Mouse (Mus musculus): Measurements from ENCODE around the gene Gm49380. TPM values are rescaled to one million over a fixed set of nuclear protein-coding genes. Genes with fewer than 3 reads are reported as not detected.

Gene Gm49380
- total and polyA plus RNA-seq, 3 experiments: 0.21 to 0.23 TPM; not detected in 1

DNA sequence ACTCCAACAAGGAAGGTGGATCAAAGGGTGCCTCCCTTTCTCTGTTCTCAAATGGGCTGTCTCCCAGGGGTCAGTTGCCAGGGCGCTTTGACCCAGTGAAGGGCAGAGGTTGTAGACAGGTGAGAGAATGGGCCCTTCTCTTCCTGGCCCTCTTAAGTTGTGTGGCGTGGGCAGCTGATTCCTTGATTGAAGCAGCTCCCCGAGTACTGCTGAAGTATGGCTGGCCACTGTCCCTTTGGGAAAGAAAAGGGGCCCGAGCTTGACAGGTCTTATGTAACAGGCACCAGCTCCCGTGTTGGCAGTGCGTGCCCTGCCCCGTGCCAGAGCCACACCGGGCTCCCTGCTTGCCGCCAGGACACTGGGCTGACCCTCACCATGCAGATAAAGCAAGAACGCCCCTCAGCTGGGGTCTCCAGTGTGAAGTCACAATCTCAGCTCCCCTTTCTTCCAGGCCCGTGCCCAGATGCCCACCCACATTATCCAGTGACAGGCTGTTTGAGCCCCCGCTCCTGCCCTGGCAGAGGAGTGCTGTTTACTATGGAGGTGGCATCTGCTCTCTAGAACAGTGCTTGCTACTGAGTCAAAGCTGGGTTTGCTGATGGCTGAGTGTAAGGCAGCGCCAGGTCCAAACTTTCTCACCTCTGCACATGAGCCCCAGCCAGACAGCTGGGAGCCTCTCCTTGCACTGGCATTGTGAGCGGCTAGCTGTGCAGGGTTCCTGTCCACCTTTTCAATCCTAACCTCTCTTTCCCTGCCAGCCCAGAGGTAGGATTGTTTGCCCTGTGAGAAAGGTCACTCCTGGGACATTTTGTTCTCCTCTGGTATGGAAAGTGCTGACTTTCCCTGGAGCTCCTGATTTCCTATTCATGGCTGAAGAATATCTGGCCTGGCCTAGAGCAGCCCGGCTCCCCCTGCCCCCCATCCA is 27.3 kb downstream of the Gm49380 start:
- intact Hi-C loops (cut with DNase I): loop anchor here (2.0 to 10.0 kb wide), 2 partner anchors 23 to 399 kb away; partner anchors contain the start of gene Bcl9l
- TF ChIP-seq POLR2A (IDR thresholded peaks at IDR 0.05; ENCODE audit: insufficient read depth, low read depth, low read length): peak; percentile 77
- peak; percentile 34; the same call in 1 of the 2 replicates for TF ChIP-seq EP300 (IDR thresholded peaks at IDR 0.05; ENCODE audit: insufficient read depth, low read depth, low read length)
- no peak for TF ChIP-seq CTCF (IDR thresholded peaks at IDR 0.05)
- Histone ChIP-seq H3K79me2 (replicated peaks; ENCODE audit: control insufficient read depth, insufficient read depth, low read length) (no peaks in the 10 kb centered on the region), H3K4me1 (ENCODE audit: control insufficient read depth, insufficient read depth, low read length) (peaks cover 5% of the 10 kb centered on the region), H3K9ac (ENCODE audit: low read depth, low read length) (peak overlapping the region; percentile 97), H3K27me3 (ENCODE audit: control insufficient read depth, insufficient read depth, low read length) (no peaks in the 10 kb centered on the region), H3K4me3 (peak overlapping the region; percentile 62), H3K27ac (peak overlapping the region; percentile 90), H3K36me3 (ENCODE audit: control insufficient read depth, insufficient read depth, low read length) (peaks cover 7% of the 10 kb centered on the region)
- WGBS: 59% methylated on average over 15 of the region's 15 CpGs
- peak; percentile 75 to 85 for DNase-seq

DNA sequence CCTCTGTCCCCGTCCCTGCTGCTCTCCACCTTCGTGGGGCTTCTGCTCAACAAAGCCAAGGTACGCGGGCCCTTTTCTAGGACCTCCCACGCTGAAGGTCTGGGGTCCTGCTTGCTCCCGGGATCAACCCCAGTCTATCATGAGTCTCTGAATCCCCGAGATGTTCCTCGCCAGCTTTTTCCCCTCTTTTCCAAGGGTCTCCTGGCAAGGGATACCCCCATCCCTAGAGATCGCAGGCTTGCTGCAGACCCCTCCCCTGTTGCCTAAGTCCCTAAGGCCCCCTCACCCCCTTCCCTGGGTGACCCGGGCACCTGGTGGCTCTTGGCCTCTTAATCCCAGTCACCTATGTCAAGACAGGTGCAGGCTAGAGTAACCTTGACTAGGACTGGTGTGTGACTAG is 28.0 kb downstream of the Gm49380 start:
- Histone ChIP-seq H3K4me1 (ENCODE audit: control insufficient read depth, insufficient read depth, low read length) (peaks cover 5% of the 10 kb centered on the region), H3K9ac (ENCODE audit: low read depth, low read length) (peak overlapping the region; percentile 97), H3K4me3 (peak overlapping the region; percentile 62), H3K27me3 (ENCODE audit: control insufficient read depth, insufficient read depth, low read length) (no peaks in the 10 kb centered on the region), H3K79me2 (replicated peaks; ENCODE audit: control insufficient read depth, insufficient read depth, low read length) (no peaks in the 10 kb centered on the region), H3K27ac (peak overlapping the region; percentile 90), H3K36me3 (ENCODE audit: control insufficient read depth, insufficient read depth, low read length) (peaks cover 7% of the 10 kb centered on the region)
- intact Hi-C loops (cut with DNase I): loop anchor here (2.0 to 10.0 kb wide), 2 partner anchors 24 to 400 kb away; partner anchors contain the start of gene Bcl9l
- DNase-seq: no peak
- 10% methylated on average over 10 of the region's 10 CpGs for WGBS
- TF ChIP-seq EP300 (IDR thresholded peaks at IDR 0.05; ENCODE audit: insufficient read depth, low read depth, low read length) (no peak), CTCF (IDR thresholded peaks at IDR 0.05) (no peak), POLR2A (IDR thresholded peaks at IDR 0.05; ENCODE audit: insufficient read depth, low read depth, low read length) (no peak)

DNA sequence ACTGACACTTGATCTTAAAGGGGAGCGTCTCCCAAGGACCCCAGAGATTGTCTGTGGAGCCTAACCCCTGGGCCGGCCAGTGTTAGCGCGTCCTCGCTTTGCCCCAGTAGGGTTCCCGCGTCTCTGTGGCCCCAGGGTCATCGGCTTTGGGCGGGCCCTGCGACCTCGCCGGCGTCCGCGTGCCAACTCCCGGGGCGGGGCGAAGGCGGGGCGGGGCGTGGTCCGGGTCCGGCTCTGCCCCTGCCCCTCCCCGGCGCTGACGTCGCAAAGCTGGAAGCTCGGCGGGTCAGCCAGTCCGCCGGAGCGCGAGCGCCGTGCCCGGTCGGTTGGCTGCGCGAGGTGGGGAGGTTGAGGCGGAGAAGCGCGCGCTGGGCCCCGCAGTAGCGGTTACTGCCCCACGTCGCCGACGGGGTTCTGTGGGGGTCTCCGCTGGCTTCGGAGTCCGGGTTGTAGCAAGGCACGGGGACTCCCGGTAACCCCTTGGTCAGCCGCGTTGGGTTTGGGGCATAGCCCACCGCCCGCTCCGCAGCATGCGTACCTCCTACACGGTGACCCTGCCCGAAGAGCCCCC is 28.6 kb downstream of the Gm49380 start:
- Histone ChIP-seq H3K27me3 (ENCODE audit: control insufficient read depth, insufficient read depth, low read length) (no peaks in the 10 kb centered on the region), H3K36me3 (ENCODE audit: control insufficient read depth, insufficient read depth, low read length) (peaks cover 5% of the 10 kb centered on the region), H3K9ac (ENCODE audit: low read depth, low read length) (peak overlapping the region; percentile 97), H3K4me1 (ENCODE audit: control insufficient read depth, insufficient read depth, low read length) (peaks cover 8% of the 10 kb centered on the region), H3K4me3 (peak overlapping the region; percentile 62), H3K27ac (peak overlapping the region; percentile 90), H3K79me2 (replicated peaks; ENCODE audit: control insufficient read depth, insufficient read depth, low read length) (no peaks in the 10 kb centered on the region)
- WGBS: under 1% methylated on average over 62 of the region's 62 CpGs
- intact Hi-C loops (cut with DNase I): loop anchor here (2.0 to 10.0 kb wide), 2 partner anchors 24 to 400 kb away; partner anchors contain the start of gene Bcl9l
- peak; percentile 96 to 98 for DNase-seq
- TF ChIP-seq CTCF (IDR thresholded peaks at IDR 0.05) (peak; percentile 7; the same call in 1 of the 2 replicates), POLR2A (IDR thresholded peaks at IDR 0.05; ENCODE audit: insufficient read depth, low read depth, low read length) (peak; percentile 85), EP300 (IDR thresholded peaks at IDR 0.05; ENCODE audit: insufficient read depth, low read depth, low read length) (0 out of 2 replicates have a peak, but pooled peaks have one; percentile 5)

DNA sequence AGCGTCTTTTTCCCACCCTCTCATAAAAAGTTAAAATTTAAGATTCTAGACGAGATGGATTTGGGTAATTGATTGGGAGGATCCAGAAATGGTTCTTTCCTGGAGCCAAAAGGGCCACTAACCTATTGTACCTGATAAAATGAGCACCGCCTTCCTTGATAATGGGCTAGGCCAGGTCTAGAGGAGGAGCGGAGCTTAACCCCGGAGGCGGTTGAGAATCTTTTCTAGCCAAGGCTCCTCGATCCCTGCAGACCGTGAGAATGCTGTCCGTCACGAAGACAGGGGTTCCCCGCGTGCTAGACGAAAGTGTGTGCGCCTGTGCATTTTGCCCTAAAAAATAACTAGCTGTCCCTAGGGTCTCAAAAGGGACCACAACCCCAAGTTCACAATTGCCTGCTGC is 29.1 kb downstream of the Gm49380 start:
- intact Hi-C loops (cut with DNase I): loop anchor here (2.0 to 10.0 kb wide), 2 partner anchors 25 to 401 kb away; partner anchors contain the start of gene Bcl9l
- H3K27ac ChIP-seq: peak overlapping the region; percentile 90

DNA sequence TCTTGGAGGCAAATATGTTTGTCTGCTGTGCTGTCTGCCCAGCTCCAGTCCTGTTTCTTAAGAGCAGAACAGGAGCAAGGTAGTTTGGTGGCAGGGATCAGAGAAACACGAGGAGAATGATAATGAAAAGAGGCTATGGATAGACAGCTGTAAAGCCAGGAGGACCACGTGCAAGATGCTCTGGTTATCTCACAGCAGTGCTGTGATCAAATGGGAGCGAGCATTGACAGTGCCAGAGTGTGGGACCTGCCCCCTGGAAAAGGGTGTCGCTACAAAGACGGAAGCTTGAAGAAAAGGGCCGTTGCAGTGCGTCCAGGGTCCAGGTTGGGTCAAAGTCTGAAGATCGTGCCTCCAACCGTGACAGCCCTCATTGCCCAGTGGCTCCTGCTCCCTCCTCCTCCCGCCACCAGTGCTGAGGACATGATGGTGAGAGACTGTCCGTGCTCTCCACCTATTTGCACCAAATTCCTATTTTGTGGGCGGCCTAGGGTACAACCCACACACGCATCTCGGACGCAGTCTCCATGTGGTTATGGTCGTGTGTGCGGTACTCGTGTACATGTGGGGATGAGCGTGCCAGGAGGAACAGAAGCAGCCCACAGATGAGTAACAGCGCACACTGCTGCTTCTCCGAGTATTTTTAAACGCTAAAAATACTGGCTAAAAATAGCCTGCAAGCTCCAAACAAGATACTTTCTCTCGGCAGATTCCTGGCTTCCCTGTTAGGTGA is 29.7 kb downstream of the Gm49380 start:
- Histone ChIP-seq H3K27me3 (ENCODE audit: control insufficient read depth, insufficient read depth, low read length) (no peaks in the 10 kb centered on the region), H3K79me2 (replicated peaks; ENCODE audit: control insufficient read depth, insufficient read depth, low read length) (no peaks in the 10 kb centered on the region), H3K9ac (ENCODE audit: low read depth, low read length) (peak overlapping the region; percentile 18), H3K36me3 (ENCODE audit: control insufficient read depth, insufficient read depth, low read length) (peaks cover 1% of the 10 kb centered on the region), H3K27ac (peak overlapping the region; percentile 90), H3K4me1 (ENCODE audit: control insufficient read depth, insufficient read depth, low read length) (peaks cover 13% of the 10 kb centered on the region), H3K4me3 (peak overlapping the region; percentile 62)
- intact Hi-C loops (cut with DNase I): loop anchor here (2.0 to 10.0 kb wide), 2 partner anchors 25 to 401 kb away; partner anchors contain the start of gene Bcl9l
- peak in 1 of 2 experiments; percentile 52 for DNase-seq
- WGBS: 16% methylated on average over 23 of the region's 23 CpGs
- TF ChIP-seq POLR2A (IDR thresholded peaks at IDR 0.05; ENCODE audit: insufficient read depth, low read depth, low read length) (peak; percentile 53; the same call in 1 of the 2 replicates), CTCF (IDR thresholded peaks at IDR 0.05) (no peak), EP300 (IDR thresholded peaks at IDR 0.05; ENCODE audit: insufficient read depth, low read depth, low read length) (peak; percentile 40; the same call in 1 of the 2 replicates)

More for the DNA sequence above, 29.1 kb downstream of the Gm49380 start:
- Histone ChIP-seq H3K27me3 (ENCODE audit: control insufficient read depth, insufficient read depth, low read length) (no peaks in the 10 kb centered on the region), H3K79me2 (replicated peaks; ENCODE audit: control insufficient read depth, insufficient read depth, low read length) (no peaks in the 10 kb centered on the region), H3K36me3 (ENCODE audit: control insufficient read depth, insufficient read depth, low read length) (peaks cover 3% of the 10 kb centered on the region), H3K4me3 (peak overlapping the region; percentile 62), H3K9ac (ENCODE audit: low read depth, low read length) (peak overlapping the region; percentile 61), H3K4me1 (ENCODE audit: control insufficient read depth, insufficient read depth, low read length) (peaks cover 12% of the 10 kb centered on the region)
- TF ChIP-seq EP300 (IDR thresholded peaks at IDR 0.05; ENCODE audit: insufficient read depth, low read depth, low read length): no peak
- no peak for TF ChIP-seq POLR2A (IDR thresholded peaks at IDR 0.05; ENCODE audit: insufficient read depth, low read depth, low read length)
- TF ChIP-seq CTCF (IDR thresholded peaks at IDR 0.05): no peak
- WGBS: 4% methylated on average over 14 of the region's 14 CpGs
- DNase-seq: no peak
